Mouse (Mus musculus): ENCODE data around the gene Nid2.

The Nid2 gene

GRCm38 (mm10) chr14:19744876-19745275 is 6.2 kb upstream of the Nid2 start:
- no peak for DNase-seq (ENCODE audit: low spot score in 2 of 2)

DNA sequence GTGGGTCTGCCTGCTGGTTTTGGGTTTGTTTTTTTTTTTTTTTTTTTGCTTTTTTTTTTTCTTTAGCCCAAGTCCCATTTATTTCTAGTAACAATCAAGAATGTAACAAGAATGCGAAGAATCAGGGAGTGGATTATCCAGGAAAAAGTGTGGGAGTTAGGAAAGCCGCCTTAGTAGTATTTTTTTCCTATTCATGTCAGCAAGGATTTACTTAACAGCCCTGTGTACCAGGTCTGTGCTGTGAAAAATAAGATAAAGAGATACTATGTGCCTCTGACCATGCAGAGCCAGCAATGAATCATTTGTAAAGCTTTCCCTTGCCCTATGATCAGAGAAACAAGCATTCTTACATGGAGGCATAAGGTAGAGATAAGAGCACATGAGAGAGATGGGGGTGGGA is 4.8 kb upstream of the Nid2 start:
- DNase-seq (ENCODE audit: low spot score in 2 of 2): no peak

- DNase-seq (ENCODE audit: low spot score in 2 of 2): no peak
These were observed 4.3 kb upstream of the Nid2 start for GRCm38 (mm10) chr14:19746731-19747130.

- no peak for DNase-seq (ENCODE audit: low spot score in 2 of 2)
These were observed 1.3 kb upstream of the Nid2 start for GRCm38 (mm10) chr14:19749743-19750142.

GRCm38 (mm10) chr14:19750411-19751024 is 547 bp upstream of the Nid2 start:
- DNase-seq (ENCODE audit: low spot score in 2 of 2): no peak

GRCm38 (mm10) chr14:19752276-19752675 is 1.2 kb downstream of the Nid2 start:
- no peak for DNase-seq (ENCODE audit: low spot score in 2 of 2)

- DNase-seq (ENCODE audit: low spot score in 2 of 2): no peak
These were observed 8.5 kb downstream of the Nid2 start for GRCm38 (mm10) chr14:19759277-19760193.

DNA sequence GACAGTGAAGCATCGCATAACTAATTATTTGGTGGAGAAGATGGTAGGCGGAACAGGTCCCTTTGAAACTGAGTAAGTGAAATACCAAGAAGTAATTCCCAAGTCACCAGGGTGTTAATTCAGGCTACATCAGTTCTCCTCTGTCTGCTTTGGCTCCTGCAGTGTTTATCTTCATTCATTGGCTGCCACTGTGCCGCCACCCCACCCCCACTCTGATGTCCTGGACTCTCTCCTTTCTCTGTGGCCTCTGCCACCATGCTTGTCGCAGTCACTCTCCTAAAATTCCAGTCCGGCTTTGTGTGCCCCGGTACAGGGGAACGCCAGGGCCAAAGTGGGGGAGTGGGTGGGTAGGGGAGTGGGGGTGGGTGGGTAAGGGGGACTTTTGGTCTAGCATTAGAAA is 9.7 kb downstream of the Nid2 start:
- DNase-seq (ENCODE audit: low spot score in 2 of 2): no peak

DNA sequence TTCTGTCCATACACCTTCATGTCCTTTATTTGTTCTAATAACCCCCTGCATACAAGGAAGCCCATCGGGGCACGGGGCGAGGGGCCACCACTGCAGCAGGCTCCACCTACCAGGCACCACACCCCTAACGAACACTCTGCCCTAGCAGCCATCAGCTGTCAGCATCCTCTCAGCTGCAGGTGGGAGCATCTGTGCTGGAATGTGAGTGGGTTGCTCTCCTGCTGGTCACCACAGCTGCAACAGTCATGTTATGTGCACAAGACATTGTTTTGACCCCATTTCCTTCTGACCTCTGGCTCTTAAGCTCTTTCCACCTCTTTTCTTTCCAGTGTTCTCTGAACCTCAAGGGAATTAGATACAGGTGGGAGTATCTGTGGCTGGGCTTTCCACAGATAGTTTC is 10.9 kb downstream of the Nid2 start:
- no peak for DNase-seq (ENCODE audit: low spot score in 2 of 2)

DNA sequence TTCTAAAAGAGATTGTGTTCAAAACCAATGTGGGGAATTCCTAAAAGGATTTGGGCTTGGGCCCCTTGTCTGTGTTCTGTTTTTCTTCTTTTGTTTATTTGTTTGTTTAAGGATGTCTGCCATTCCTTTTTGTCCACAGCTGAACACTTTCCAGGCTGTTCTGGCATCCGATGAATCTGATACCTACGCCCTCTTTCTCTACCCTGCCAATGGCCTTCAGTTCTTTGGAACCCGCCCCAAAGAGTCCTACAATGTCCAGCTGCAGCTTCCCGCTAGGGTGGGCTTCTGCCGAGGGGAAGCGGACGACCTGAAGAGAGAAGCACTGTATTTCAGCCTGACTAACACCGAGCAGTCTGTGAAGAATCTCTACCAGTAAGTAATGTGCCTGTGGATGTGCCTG is 12.5 kb downstream of the Nid2 start:
- DNase-seq (ENCODE audit: low spot score in 2 of 2): no peak

GRCm38 (mm10) chr14:19764331-19764730 is 13.3 kb downstream of the Nid2 start:
- no peak for DNase-seq (ENCODE audit: low spot score in 2 of 2)

GRCm38 (mm10) chr14:19765539-19766379 is 14.7 kb downstream of the Nid2 start:
- no peak for DNase-seq (ENCODE audit: low spot score in 2 of 2)

GRCm38 (mm10) chr14:19766380-19766649 is 15.2 kb downstream of the Nid2 start:
- DNase-seq (ENCODE audit: low spot score in 2 of 2): no peak

DNA sequence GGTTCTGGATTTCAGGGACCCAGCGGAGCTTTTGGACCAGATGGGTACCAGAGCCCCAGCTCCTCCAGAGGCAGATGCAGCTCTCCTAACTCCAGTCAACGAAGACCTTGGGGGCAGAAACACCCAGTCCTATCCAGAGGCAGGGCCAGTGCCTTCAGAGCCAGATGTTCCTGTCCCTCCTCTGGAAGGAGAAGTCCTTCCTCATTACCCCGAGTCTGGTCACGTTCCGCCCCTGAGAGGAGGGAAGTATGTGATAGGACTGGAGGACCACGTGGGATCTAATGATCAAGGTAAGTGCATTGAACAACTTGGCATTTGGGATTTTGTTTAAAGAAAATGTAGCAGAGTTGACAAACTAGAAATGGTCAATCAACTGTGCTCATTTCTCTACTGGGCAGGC is 17.6 kb downstream of the Nid2 start:
- no peak for DNase-seq (ENCODE audit: low spot score in 2 of 2)

DNA sequence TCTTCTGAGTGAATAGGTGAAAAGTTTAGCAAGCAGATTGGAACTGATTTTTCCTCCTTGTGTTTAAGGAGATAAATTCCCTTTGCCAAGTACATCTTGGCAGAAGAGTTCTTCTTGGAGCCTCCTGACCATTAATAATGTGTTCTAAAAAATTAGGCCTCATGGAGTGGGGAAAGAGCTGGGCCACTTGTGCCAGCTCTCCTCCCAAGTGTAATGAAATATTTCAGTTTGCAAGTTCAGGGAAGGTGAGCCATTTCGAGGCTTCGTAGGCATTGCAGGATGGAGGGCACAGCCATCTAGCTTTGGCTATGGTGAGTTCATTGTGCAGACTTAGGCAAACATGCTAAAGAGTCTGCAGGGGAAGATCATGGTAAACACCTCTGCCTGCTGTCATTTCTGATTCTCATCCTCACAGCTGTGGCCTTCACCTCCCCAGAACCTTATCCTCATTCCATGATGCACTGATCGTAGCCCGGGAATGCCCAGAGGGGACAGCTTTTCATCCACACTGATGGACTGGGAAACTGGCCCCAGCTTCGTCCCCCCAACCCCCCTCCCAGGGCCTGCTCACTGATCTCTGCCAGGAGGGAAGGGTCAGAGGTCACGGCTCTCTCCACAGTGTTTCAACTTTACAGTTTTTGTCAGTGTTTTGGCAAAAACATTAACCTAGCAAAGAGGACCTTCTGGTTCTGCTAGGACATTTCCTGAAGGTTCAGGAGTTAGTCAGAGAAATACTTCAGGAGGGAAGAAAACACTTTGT is 18.6 kb downstream of the Nid2 start:
- no peak for DNase-seq (ENCODE audit: low spot score in 2 of 2)

DNA sequence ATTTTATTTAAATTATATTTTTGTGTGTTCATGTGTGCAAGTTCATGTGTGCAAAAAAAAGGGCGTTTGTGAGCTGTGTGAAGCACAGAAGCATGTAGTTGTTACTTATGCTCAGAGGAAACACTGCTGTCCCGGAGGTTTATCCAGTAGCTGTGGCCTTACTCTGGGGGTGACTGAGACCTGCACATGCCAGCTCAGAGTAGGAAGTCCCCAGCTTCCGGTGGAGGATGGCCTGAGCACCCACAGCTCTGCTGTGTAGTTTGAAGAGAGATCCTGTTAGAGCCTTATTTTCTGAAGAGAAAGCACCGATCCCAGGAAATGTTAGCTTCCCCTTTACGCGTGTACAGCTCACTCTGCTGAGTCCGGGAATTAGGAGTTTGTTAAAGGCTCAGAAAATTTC is 20.1 kb downstream of the Nid2 start:
- no peak for DNase-seq (ENCODE audit: low spot score in 2 of 2)

DNA sequence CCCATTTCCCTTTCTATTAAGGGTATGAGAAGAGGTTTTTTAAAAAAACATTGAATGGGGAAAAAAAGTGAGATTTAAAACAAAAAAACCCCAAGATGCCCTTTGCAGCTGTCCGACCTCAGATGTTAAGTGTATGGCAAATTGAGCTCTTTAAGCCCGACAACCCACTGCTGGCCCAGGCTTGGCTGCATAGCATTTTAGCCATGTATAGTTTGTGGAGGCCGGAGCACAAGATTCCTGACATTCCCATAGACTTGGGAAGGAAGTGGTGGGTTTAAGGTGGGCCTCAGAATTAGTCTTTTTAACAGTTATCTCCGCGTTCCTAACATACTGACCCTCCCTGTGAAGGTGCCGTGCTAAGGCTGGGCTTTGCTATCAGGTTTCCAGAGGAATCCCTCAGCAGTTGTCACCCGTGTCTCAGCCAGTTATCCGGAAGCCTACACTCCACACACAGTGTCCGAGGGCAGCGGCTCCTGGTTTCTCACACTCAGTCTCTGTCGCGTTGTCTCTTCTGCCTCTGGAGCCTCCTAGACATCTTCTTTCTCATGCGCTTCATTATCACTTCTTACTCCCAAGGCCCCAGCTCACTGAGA is 23.1 kb downstream of the Nid2 start:
- no peak for DNase-seq (ENCODE audit: low spot score in 2 of 2)

DNA sequence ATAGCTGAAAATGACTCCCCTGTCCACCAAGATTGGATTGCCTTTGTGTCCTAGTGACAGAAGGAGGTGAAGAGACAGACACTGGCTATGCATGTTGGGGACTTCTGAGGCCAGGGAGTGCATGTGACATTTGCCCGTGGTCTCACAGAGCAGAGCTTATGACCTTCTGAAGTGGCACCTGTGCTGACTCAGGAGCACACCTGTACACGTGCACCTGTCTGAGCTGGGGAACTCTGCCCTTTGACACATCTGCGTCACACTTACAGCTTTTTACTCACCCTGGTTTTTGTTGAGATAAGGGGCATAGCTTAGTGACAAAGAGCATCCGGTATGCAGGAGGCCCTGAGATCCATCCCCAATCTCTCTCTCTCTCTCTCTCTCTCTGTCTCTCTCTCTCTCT is 24.4 kb downstream of the Nid2 start:
- DNase-seq (ENCODE audit: low spot score in 2 of 2): no peak

GRCm38 (mm10) chr14:19776179-19776578 is 25.1 kb downstream of the Nid2 start:
- DNase-seq (ENCODE audit: low spot score in 2 of 2): no peak

GRCm38 (mm10) chr14:19776890-19777289 is 25.8 kb downstream of the Nid2 start:
- DNase-seq (ENCODE audit: low spot score in 2 of 2): no peak

DNA sequence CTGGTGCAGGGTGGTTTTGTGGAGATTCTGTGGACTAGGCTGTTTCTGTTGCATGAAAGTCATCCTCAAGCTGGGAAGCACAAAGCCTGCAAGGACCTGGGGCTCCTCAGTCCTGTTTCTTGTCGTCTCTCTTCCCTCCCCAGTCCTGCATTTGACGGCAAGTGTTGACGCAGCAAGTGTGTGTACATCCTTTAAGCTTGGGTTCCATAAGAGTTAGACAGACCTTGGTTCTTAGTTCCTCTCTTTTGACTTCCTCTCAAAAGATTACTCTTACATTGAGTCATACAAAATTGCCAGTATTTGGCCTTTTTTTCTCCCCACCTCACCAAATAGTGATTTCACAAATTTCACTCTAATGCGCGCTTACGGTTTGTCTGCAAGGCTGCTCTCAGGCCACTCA is 26.3 kb downstream of the Nid2 start:
- no peak for DNase-seq (ENCODE audit: low spot score in 2 of 2)

- no peak for DNase-seq (ENCODE audit: low spot score in 2 of 2)
These were observed 26.9 kb downstream of the Nid2 start for GRCm38 (mm10) chr14:19777945-19778344.
